Mouse (Mus musculus): ENCODE measurements around the gene Snx29.
A peak's percentile ranks its signal among the peaks of the same experiment; 100 is the strongest.

Gene Snx29

GRCm38 (mm10) chr16:11450626-11451025, 127.9 kb downstream of the Snx29 start:
- DNase-seq (ENCODE audit: low spot score), result no peak

GRCm38 (mm10) chr16:11454871-11455270, 132.2 kb downstream of the Snx29 start:
- no peak for DNase-seq (ENCODE audit: low spot score)

- DNase-seq (ENCODE audit: low spot score), result no peak
Observed at GRCm38 (mm10) chr16:11455545-11456140, 132.9 kb downstream of the Snx29 start.

- DNase-seq (ENCODE audit: low spot score), result no peak
Observed at GRCm38 (mm10) chr16:11456141-11456645, 133.5 kb downstream of the Snx29 start.

- DNase-seq (ENCODE audit: low spot score), result no peak
Observed at GRCm38 (mm10) chr16:11457136-11457535, 134.4 kb downstream of the Snx29 start.

GRCm38 (mm10) chr16:11457609-11458350, 135.1 kb downstream of the Snx29 start:
- no peak for DNase-seq (ENCODE audit: low spot score)

- no peak for DNase-seq (ENCODE audit: low spot score)
Observed at GRCm38 (mm10) chr16:11460210-11460609, 137.5 kb downstream of the Snx29 start.

GRCm38 (mm10) chr16:11461612-11462011, 138.9 kb downstream of the Snx29 start:
- DNase-seq (ENCODE audit: low spot score), result no peak

- DNase-seq (ENCODE audit: low spot score), result peak; percentile 45
Observed at GRCm38 (mm10) chr16:11468533-11469179, 145.9 kb downstream of the Snx29 start.

- DNase-seq (ENCODE audit: low spot score), result no peak
Observed at GRCm38 (mm10) chr16:11469491-11469890, 146.8 kb downstream of the Snx29 start.

- DNase-seq (ENCODE audit: low spot score), result no peak
Observed at GRCm38 (mm10) chr16:11471246-11471645, 148.5 kb downstream of the Snx29 start.

GRCm38 (mm10) chr16:11472852-11473251, 150.1 kb downstream of the Snx29 start:
- DNase-seq (ENCODE audit: low spot score), result no peak

GRCm38 (mm10) chr16:11473474-11473873, 150.8 kb downstream of the Snx29 start:
- DNase-seq (ENCODE audit: low spot score), result no peak

- DNase-seq (ENCODE audit: low spot score), result no peak
Observed at GRCm38 (mm10) chr16:11473893-11474505, 151.3 kb downstream of the Snx29 start.

GRCm38 (mm10) chr16:11475137-11475943, 152.6 kb downstream of the Snx29 start:
- DNase-seq (ENCODE audit: low spot score), result no peak

GRCm38 (mm10) chr16:11476314-11476713, 153.6 kb downstream of the Snx29 start:
- DNase-seq (ENCODE audit: low spot score), result no peak

- DNase-seq (ENCODE audit: low spot score), result no peak
Observed at GRCm38 (mm10) chr16:11476968-11477367, 154.3 kb downstream of the Snx29 start.

GRCm38 (mm10) chr16:11477591-11477990, 154.9 kb downstream of the Snx29 start:
- DNase-seq (ENCODE audit: low spot score), result no peak

- no peak for DNase-seq (ENCODE audit: low spot score)
Observed at GRCm38 (mm10) chr16:11479605-11480004, 156.9 kb downstream of the Snx29 start.

- no peak for DNase-seq (ENCODE audit: low spot score)
Observed at GRCm38 (mm10) chr16:11482189-11482588, 159.5 kb downstream of the Snx29 start.

- DNase-seq (ENCODE audit: low spot score), result no peak
Observed at GRCm38 (mm10) chr16:11494895-11495294, 172.2 kb downstream of the Snx29 start.
